Mouse (Mus musculus) skeletal muscle tissue, adult 2 months (tissue): Measurements from ENCODE around the gene Fam160a1.
A peak's percentile ranks its signal among the peaks of the same experiment; 100 is the strongest.

Experiments
- DNase-seq: peaks from one replicate; pipeline ENCODE4 v3.0.0-alpha.2; 2012; ENCODE audit warnings: low read depth, low spot score

The Fam160a1 gene

DNA sequence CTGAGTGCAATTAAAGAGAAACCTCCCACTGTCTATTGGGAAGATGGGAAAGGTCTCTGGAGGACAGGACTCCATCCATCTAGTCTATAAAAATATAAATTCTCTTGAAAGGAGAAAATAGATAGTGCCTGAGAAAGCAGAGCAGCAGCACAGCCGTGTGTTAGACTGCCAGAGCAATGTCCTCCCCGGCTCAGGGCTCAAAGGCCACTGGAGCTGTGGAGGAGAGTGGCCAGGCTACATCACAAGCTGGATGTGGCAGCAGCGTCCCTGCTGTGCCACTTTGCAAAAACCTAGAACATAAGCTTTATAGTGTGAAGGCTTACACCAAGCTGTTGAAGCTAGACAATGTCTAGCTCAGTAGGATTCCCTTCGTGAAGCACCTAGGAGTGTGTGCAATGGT, 67.7 kb downstream of the Fam160a1 start:
- DNase-seq = no peak

DNA sequence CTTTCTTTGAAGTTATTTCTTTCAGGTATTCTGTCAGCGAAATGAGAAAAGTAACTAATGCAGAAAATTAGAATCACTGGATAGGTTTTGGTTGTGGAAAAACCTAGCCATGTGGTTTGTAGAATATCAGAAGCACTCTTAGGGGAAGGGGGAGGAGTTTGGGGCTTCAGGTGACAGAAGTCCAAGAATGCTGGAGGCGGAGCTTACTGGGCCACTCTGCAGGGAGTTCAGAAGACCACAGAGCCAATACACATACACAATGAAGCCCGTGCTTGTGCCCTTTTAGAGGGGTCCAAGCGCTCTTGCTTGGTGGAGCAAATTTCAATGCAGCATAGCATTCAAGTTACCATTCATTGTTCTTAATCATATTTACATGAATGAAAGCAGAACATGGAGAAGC, 68.2 kb downstream of the Fam160a1 start:
- no peak for DNase-seq

DNA sequence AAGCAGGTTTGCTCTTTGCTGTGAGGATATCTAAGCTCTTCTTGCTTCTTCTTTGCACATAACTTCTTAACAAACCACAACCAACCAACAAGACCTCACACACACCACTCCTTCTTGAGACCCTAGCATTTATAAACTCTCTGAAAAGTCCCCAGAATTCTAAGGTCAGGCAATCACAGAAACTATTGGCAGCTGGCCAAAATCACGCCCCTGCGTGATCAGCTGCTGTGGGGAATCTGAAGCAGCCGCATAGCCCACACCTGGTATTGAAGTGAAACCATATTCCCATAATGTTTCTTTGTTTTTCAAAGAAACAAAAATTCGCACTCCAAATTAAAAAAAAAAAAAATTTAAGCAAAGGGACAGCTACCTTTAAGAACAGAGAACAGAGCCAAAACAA, 71.0 kb downstream of the Fam160a1 start:
- DNase-seq = no peak

DNA sequence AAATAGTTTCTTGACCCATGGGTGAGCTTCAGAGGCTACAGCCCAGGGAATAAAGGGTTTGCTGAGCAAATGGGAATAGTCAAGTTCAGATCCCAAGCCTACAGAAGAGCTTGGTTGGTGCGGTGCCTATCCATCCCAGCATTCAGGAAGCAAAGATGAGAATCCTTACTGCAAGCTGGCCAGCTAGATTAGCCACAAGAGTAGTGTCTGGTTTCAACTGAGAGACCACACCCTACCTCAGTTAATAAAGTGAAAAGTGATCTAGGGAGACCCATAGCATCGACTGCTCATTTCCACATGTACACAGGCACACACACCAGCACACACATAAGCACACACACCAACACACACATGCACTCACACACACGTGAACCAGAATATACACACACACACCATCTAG, 75.3 kb downstream of the Fam160a1 start:
- no peak for DNase-seq

DNA sequence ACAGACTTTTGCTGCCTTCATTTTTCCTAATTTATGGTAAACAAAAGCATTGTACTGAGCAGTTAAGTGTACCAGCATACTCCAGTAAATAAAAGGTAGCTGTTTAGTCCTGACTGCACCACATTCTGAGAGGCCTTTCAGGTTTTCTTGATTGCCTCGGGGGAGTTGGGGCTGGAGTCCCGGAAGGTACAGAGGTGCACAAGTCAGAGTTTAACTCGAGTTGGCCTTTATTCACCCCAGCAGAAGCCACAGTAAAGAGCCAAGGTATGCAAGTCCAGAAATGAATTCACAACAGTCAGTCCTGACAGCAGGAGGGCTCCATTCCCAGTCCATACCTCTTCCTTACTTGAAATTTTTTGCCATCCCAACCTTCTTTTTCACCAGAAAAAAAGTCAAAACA, 78.5 kb downstream of the Fam160a1 start:
- DNase-seq = no peak

DNA sequence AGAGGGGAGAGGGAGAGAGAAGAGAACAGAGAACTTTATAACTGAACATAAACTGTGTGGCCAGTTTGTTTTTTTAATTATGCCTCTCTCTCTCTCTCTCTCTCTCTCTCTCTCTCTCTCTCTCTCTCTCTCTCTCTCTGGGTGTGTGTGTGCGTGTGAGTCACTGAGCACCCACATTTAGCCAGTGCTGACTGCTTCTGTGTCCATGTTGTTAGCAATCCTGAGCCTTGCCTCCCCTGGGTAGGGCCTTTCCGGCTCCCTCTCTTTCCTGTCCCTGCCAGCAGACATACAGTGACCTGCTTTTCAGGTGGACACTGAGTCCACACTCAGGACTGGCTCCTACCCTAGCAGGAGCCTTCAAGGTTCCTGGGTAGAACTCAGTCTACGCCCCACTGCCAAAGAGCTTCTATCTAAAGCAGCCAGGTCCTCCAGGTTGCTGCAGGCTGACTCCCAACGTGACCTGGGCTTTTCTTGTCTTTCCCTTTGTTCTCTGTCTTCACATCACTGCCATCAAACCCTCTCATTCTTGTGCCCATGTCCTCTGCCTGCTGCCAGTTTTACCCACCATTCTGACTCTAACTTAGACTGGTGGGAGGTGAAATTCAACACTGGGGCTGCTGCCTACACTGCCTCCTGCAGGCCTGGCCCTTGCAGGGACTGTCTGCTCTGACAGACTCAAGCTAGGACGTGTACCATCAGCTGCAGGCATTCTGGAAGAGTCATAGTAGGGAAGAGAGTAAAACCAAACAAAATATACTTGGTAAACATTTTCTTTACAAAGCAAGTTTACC, 83.0 kb downstream of the Fam160a1 start:
- DNase-seq = no peak

DNA sequence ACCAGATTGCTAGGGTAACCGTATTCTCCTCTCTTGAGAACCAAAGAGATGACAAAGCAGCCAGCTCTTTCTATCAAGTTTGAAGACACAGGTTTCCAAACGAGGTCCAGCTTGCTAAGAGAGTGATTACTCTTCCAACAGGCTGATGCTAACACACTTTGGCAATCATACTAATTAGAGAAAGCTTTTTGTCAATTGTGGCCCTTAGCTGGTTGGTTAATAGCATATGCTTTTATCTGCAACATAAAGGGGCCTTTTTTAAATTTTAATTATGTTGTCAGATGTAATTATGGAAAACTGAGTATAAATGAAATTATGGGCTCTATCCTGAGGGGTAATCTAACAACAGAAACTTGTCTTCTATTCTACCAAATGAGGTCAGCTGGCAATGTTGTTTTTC, 89.9 kb downstream of the Fam160a1 start:
- no peak for DNase-seq

DNA sequence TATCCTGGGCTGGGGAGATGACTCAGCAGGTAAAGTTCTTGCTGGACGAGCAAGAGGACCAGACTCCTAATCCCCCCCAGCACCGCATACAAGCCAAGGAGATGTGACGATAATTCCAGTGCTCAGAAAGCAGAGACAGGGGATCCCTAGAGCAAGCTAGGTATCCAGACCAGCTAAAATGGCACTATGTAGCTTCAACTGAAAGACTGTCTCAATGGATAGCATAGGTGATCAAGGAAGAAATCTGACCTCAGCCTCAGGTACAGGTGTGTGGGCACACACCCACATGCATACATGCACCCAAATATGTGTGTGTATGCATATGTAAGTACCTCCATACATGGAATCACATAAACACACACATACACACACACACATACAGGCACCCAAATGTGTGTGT, 91.1 kb downstream of the Fam160a1 start:
- DNase-seq = no peak

DNA sequence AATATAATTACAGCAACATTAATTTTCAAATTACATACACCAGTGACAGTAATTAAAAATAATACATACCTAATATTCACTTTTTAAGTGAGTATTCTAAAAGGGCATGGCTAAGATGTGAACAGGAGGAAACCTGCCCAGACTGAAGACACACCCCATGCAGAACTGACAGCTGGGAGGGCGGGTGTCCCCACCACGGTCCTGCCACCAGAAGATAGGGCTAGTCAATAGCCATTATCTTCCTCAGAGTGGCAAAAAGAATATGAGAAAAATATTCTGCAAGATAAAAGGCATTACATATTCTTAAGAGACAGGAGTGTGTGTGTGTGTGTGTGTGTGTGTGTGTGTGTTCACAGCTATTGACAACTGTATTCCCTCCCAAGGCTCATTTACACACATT, 92.0 kb downstream of the Fam160a1 start:
- no peak for DNase-seq

DNA sequence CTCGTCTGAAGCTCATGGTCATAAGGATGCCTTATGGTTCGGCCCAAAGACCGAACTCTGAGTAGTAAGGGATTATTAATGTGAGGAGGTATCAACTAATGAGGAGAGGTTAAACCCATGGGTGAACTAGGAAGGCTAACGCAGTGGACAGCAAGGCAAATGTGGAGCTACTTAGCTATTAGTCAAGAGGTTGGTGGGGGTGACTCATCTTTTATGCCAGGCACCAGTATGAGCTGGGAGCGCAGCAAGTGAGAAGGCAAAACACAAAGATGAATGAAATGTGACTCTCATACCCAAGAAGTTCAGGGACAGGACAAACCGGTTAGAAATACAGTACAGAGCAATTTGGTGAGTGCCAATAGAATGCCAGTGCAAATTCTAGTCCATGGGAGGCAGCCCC, 94.5 kb downstream of the Fam160a1 start:
- DNase-seq = no peak

DNA sequence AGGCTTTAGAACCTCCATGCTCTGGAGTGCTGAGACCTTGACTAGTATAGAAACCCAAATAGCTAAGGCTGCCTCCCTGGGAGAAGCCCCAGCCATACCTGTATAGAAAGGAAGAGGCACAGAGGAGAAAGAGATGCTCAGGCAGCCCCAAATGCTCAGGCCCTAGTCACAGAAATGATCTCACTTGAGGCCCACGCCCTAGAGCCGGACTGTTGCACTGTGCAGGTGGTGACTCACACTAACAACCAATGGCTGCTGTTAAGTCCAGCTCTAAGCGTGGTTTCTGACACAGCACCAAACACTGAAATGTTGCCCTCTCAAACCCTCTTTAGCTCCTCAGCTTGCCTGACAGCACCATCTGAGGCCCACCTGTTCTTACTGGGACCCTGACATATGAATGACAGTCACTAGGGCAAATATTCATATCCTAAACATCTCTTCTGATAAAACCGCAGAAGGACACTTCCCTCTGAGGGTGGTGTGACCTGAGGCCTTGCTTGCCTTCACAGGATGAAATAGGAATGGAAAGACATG, 101.3 kb downstream of the Fam160a1 start:
- DNase-seq = no peak

DNA sequence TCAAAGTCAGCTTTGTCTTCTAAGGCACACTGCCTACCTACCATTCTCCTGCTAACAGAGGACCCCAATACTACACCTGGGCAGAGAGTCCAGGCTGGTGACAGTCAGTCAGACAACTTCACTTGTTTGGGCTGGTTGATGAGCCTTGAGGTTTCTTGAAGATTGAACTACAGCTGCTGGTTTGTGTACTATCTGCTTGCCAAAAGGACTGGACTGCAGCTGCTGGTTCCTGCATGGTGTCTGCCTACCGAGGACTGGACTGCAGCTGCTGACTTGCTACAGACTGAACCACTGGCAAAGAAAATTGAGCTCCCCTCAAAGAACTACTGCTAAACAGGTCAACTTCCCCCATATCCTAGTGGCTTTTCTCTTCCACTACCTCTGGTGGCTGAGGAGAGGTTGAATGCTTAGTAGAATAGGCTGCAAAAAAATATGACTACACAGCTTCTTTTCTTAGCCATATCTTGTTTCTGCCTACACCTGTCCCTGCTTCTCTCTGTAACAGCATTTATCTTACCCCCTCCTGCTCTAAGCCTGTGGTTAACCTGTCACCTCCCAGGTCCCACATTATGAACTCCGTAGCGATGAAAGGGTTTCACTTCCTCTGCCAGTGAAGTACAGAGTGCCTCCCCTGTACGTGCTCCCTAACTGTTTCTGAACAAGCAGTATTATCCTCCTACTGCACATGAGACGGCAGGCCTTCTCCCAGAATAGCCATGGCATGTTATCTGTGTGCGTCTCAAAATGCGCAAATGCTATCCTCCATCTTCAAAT, 103.0 kb downstream of the Fam160a1 start:
- DNase-seq = peak; percentile 14

DNA sequence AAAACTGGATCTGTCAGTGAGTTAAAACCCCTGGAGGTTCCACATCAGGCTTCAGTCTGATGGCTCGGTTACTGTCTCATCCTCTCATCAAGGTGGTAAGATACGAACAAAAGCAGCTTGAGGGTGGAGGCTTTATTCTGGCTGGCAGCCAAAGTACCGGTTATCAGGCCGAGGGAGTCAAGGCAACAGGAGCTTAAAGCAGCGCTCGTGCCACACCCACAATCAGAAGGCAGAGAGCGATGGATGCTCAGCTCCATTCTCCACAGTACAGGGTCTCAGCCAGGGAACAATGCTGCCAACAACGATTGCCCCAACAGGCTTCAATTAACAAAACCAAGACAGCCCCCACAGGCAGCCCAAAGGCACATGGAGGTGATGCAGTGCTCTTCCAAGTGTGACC, 106.4 kb downstream of the Fam160a1 start:
- DNase-seq = no peak

DNA sequence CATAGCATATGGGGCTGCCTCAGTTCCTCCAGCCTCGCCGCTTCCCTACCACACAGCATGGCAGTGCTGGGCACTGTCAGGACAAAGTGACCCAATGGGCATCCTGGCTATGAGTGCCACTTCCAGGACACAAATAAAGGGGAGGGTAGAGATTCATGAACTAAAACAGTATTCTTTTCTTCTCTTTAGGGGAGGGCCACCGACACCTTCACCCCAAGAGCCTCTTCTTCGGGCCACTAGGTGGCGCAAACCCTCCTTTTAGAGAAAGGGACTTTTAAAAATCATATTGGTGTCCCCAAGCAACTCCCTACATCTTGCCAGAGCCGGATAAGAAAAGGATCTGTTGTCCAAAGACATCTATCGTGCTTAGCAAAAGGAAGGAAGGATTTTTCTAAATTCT, 109.7 kb downstream of the Fam160a1 start:
- peak; percentile 42 for DNase-seq

DNA sequence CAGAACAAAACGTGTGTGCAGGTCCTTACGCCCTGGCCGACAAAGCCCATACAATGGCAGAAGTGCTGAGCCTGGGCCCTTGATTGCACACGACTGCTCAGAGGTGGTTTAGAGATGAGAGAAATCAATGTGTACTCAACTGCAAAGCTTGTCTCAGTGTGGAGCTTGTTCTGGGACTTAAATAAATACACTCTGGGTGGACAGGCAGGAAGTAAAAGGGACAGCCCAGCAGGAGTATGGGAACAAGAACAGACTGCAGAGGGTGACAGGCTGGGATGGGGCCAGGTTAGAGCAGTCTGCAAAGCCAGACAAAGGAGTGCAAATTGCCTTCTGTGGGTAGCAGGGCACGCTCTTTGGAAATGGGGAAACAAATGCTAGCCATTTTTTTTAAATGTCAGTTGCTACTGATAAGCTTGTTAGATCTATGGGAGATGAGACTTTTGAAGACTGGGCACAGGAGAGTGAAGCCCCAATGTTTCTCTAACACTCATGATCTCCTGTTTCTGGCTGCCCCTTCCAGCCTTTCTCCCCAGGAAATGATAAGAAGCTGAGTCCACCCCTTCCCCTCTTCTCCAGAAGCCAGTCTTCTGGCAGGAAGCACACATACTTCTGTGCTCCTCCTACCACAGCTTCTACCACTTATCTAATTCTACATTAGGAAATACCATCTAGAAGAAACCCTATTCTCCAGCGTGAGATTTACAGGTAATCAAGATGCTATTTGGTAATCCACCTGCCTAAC, 113.8 kb downstream of the Fam160a1 start:
- DNase-seq = no peak

DNA sequence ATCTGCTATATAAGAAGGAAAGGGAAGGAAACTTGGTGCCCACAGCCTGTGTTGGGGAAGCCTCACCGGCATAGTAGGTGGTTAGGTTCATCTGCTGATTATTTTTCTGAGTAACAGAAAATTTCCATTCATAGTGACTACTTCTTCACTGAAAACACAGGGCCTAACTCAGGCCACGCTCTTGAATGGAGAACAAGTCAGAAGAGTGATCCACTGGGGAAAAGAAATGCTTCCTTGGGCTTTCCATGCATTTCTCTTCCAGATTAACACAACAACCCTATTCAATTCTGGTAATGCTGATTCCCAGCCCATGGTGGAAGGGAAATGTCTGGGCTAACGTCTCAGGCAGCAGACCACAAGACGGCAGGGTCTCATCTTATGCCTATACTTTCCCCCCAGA, 118.6 kb downstream of the Fam160a1 start:
- no peak for DNase-seq

DNA sequence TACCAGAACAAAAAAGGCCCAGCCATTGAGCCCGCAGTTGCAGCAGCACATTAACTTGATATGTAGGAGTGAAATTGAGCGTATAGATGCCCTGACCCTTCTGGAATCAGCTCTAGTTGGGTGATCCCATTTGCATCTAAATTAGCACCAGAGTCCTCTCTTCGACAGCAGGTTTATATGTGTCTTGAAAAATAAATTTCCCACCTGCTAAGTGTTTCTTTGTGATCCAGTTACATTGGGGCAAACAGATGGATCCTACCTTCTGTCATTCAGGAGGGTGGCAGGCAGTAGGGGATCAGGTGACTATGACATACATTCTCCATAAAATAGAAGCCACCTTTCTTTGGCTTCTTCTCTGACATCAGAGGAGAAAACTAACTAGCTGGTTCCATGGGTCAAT, 122.0 kb downstream of the Fam160a1 start:
- DNase-seq = no peak

DNA sequence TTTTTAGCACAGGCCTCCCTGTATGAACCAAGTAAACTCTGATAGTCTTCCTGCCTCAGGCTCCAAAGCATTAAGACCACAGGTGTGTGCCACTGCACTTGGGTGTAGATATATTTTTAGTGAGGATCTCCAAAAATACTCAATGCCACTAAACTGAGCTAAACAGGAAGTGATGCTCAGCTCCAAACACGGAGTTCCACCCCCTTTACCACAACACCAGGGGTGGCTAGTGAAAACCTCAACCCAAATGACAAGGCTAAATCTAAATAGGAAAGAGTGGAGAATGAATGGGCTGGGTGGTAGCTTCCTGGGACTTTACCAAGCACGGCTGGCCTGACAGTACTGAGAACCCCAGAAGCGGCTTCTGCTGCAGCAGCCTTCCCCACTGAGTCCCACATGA, 124.1 kb downstream of the Fam160a1 start:
- no peak for DNase-seq

DNA sequence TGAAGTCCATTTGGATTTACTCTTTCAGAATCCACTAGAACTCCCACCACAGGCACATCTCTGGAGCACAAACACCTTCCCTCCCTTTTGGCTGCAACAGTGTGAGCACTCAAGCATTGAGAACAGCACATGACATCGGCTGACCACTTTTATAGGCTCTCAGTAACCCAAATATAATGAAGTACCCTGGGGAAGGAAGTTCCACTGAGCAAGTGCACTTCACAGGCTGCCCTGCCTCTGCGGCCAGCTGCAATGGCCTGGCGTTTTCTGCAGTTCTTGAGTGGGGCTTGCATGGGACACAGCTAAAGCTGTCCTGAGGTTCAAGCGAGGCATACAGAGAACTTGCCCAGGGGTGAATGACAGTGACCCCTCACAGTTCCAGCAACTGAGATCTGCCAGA, 126.0 kb downstream of the Fam160a1 start:
- no peak for DNase-seq

DNA sequence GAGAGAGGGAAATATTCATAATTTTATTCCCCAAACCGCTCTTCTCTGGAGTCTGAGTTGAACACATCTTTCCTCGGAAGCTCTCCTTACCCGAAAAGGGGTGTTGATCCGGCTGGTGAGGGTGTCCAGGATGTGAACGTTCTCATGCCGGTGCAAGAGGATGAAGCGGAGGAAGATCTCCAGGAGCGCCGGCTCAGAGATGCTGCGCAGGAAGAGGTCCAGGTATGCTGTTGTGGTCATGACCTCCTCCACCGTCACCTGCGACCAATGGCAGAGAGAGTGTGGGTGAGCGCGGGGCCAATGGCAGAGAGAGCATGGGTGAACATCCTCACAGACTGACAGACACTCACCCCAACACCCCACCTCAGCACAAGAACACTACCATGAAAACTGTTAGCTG, 128.8 kb downstream of the Fam160a1 start:
- DNase-seq = no peak

DNA sequence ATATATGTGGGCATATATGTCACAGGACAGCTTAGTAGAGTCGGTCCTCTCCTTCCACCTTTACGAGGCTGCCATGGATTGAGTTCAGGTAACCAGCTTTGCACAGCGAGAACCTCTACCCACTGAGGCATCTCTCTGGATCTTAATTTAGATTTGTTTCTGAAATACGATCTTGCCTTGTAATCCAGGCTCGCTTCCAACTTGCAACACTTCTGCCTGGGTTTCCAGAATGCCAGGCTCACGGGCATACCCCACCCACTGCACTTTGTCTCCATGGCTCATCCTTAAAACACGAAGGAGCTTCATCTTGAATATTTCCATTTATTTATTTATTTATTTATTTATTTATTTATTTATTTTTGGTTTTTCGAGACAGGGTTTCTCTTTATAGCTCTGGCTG, 131.8 kb downstream of the Fam160a1 start:
- DNase-seq = peak; percentile 68

DNA sequence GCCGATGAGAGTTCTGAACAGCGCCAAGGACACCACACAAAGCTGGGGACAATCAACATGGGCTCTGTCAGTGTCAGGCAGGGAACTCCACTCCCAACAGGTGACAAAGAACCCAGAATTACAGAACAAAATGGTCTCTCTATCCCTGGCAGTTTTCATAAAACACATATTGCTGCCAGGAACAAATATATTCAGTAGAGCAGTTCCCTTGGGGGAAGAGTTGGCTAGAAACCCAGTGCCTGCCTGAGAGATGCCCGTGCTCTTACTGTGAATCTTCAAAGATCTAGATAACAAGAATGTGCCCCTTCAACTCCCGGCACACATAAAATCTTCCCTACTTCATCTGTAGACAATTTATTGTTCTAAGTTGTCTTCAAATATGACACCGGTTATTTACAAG, 133.5 kb downstream of the Fam160a1 start:
- DNase-seq = no peak
